Mouse (Mus musculus) kidney, postnatal 25 days (tissue): Measurements from ENCODE around the gene Mt4.
"Not testable (repeated sequence)": the region's sequence is repeated elsewhere in the genome, so short reads cannot be mapped to it uniquely, and the experiment has no call there.

Source experiments
- DNase-seq, 2 experiments: peaks; one replicate each; pipeline ENCODE4 v3.0.0; 2021; ENCODE audit warnings: mixed read lengths in 2 of 2

The Mt4 gene

DNA sequence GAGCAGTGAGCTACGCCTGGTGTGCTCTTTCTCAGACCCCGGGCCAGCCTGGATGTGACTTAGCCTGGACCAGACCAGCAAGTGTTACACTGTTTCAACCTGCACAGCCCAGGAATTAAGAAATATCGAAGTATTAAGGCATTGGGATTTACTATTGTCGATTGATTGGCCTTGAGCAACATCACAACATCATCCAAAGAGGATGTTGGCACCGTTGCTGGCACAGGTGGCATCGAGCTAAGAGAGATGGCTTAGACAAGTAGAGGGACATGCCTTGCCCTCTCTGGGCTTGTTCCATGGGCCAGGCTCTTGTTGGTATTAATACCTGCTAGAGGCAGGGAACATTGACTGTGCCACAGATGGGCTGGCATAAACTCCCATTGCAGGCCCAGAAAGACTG, 1.4 kb upstream of the Mt4 start:
- no peak for DNase-seq

DNA sequence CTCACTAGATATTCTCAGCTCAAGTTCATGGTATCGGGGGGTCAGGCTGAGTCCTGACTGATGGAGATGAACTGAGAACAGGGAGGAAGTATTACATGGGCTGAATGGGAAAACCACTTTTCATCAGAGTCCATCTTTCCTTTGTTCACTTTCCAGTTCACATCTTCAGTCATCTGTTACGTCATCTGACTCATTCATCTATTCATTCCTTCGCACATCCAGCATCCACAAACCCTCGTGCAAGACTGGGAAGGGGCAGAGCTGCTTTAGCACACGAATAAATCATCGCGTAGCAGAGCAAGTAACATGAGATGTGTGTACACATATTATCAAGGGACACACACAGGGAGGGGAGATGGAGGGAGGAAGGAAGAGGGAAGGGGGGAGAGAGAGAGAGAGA, 805 bp upstream of the Mt4 start:
- no peak for DNase-seq

DNA sequence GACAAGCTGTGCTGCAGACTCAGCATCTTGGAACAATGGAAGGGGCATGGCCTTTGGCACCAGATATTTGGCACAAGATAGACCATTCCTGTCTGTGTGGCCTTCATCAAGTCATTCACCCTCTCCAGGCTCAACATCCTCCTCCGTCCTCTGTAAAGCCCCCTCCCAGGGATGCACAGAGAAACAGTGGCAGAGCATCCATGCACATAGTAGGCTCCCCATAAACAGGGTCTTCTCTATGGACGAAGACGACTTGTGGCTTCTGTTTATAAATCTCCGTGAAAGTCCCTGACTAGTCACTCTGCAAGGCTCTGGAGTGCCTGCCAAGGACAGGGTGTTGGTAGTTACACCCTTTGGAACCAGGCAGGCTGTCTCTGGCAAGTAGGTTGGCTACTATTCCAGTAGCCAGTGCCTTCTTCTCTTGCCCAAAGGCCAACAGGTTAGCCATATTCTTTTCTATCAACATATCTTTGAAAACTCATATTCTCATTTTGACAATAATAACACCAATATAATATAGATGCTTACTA, 3.3 kb downstream of the Mt4 start:
- DNase-seq = no peak

GRCm38 (mm10) chr8:94148236-94148635, 11.2 kb downstream of the Mt4 start:
- DNase-seq = no peak

DNA sequence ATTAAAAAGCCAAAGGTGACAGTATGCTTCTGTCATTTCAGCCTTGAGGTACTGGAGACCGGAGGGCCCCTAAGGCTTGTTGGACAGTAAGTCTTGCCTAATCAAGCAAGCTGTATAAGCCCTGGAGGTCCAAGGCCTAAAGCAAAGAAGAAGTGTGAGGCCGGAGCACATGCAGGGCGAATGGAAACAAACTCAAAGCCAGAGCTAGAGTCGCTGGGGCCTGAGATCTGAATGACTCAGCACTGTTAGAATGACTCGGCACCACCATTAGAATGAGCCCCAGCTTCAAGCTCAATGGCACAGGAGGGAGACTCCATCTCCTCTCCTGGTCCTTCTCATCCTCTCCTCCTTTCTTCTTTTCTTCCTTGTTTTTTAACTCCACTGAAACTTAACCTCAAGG, 13.9 kb downstream of the Mt4 start:
- no peak for DNase-seq

GRCm38 (mm10) chr8:94152513-94153300, 15.7 kb downstream of the Mt4 start, which contains the start of gene Mt3:
Gene Mt3, plus strand, starts transcription at chr8:94152607.
- DNase-seq = peak; percentile 32 to 57

- DNase-seq = no peak
These were observed 16.5 kb downstream of the Mt4 start for GRCm38 (mm10) chr8:94153451-94153850.

DNA sequence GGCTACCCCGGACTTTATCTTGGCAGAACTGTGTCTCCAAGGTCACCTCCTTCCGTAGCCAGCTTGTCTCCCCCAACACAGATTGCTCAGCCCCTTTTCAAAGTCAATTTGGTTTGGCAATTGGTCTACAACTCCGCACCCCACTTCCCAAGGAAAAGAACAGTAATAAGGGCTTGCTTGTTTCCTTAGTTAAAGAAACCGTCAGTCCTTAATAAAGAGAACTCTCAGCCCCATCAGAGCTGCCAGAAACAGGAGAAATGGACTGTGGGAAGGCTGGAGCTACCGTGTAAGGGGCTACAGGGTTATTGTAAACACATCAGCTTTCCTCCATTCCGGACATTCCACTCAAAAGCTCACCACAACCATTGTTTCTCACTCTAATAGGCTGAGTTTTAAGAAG, 17.5 kb downstream of the Mt4 start:
- DNase-seq = no peak

DNA sequence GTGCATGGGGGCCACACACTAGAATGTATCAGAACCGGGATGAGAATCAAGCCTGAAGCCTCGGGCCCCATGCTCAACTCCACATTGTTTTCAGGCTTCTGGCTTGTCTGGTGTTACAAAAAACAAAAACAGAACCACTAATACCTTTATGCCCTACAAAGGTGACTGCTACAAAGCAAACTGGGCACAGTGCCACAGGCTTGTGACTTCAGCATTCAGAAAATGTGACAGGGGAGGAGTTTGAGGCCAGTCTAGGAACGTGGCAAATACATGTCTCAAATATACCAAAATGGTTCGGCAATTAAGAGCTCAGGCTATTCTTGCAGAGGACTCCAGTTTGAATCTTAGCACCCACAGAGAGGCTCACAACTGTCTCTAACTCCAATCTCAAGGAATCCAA, 19.1 kb downstream of the Mt4 start:
- DNase-seq = peak; percentile 63 to 64

DNA sequence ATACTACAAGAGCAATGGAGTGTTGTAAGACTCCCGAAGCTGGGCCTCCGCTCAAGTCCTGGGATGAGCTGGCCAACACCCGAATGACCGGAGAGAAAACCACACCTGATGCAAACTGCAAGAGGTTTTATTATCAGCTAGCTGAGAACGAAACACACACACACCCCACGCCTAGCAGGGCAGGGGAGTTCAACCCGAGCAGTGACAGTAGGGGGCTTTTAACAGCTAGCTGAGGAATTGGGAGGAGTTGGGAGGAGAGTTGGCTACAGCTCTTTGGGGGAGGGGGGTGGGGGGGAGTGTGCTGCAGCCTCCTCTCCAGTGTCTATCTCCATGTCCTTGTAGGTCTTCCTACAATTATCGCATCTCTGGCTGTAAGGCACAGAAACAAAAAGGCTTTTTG, 28.8 kb downstream of the Mt4 start:
- DNase-seq = not testable (repeated sequence)

GRCm38 (mm10) chr8:94167244-94167643, 30.2 kb downstream of the Mt4 start:
- DNase-seq = peak; percentile 85 to 94

- no peak for DNase-seq
These were observed 32.5 kb downstream of the Mt4 start for GRCm38 (mm10) chr8:94169547-94169946.

- peak; percentile 41 to 68 for DNase-seq
These were observed 34.3 kb downstream of the Mt4 start for GRCm38 (mm10) chr8:94171321-94171755.

- DNase-seq = peak; percentile 67 to 88
These were observed 35.2 kb downstream of the Mt4 start, which contains the start of gene Mt2 for GRCm38 (mm10) chr8:94172075-94172808. Gene Mt2, plus strand, starts transcription at chr8:94172664.

DNA sequence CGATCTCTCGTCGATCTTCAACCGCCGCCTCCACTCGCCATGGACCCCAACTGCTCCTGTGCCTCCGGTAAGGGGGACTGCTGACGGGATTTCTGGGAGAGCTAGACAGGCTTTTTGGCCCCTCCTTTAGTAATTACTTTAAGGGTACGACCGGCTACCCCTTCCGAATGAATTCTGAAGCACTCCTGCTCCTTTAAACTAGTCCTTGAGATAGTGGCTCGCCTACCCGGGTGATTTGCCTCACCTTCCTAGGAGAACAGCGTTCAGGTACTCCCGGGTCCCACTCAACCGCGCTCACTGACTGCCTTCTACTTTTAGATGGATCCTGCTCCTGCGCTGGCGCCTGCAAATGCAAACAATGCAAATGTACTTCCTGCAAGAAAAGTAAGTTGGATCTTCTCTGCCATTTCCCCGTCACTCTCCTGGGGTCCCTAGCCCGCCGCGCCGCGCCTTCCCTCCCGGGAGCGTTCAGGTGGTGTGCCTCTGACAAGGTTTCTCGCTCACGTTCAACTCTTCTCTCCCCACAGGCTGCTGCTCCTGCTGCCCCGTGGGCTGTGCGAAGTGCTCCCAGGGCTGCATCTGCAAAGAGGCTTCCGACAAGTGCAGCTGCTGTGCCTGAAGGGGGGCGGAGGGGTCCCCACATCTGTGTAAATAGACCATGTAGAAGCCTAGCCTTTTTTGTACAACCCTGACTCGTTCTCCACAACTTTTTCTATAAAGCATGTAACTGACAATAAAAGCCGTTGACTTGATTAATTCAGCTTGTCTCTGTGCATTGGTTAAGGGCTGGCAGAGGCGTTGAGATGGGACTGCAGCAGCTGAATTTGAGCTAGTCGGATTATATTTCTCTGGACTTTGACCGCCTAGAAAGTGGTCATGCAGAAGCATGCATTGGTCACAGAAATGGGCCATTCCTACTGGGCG, 36.1 kb downstream of the Mt4 start:
- DNase-seq = no peak

DNA sequence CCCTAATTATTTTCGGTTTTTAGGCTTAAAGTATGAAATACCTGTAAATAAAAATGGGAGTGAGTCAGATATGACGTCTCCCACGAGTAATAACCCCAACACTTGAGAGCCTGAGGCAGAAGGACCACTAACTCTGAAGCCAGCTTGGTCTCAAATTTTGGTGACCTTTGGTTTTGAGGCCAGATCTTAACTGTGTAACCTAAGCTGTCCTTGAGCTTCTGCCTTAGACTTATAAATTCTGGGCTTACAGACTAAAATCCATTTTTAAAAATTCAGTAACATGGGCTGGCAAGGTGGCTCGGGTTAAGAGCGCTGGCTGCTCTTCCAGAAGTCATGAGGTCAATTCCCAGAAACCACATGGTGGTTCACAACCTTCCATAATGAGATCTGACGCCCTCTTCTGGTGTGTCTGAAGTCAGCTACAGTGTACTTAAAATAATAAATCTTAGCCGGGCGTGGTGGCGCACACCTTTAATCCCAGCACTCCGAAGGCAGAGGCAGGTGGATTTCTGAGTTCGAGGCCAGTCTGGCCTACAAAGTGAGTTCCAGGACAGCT, 36.9 kb downstream of the Mt4 start:
- no peak for DNase-seq

DNA sequence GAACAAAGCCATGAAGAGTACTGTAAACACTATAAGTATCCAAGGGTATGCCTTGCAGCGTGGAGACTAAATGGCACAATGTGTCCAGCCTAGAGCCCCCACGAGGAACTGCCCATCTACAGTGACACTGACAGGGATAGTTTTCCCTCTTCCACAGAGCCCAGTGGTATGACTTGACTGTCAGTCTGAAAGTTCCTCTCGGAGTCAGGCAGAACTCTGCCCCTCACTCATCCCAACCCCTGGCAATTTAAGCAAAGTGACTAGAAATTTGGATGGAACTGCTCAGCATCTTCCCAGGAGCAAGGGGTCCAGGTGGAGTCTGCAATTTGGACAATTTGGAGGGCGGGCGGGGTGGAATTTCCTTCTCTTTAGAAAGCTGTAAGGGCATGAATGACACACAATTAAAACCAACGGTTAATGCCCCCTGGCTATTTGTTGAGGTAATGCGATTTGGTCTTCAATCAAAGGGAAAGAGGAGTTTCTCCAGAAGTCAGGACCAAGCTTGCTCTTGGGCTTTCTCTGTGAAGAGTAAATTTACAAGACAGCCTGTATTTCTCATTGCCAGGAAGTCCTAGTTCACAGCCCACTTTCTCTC, 37.7 kb downstream of the Mt4 start:
- DNase-seq = no peak

DNA sequence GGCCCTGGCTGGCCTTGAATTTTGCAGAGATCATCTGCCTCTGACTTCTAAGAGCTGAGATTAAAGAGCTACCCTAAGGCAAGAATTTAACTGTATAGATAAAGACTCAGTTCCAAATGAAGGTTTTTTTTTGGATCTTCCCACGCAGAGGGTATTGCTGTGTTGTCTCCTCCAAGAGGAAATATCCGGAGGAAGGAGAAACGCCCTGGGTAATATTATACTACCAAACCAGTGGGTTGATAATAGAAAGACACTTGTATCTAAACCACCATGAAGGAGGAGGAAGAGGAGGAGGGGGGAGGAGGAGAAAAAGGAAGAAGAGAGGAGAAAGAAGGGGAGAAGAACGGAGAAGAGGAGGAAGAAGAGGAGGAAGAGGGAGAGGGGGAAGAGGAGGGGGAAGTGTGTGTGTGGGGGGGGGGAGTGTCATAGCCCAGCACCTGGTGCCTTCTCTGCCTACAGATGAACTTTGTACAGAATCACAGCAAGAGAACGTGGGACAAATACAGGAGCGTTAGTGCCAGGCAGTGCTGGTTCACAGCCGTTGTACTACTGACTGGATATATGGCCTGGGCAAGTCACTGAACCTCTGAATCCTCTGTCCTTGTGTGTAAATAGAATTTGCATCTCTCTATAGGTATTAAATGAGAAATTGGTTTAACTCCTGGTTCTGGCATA, 40.9 kb downstream of the Mt4 start:
- no peak for DNase-seq

DNA sequence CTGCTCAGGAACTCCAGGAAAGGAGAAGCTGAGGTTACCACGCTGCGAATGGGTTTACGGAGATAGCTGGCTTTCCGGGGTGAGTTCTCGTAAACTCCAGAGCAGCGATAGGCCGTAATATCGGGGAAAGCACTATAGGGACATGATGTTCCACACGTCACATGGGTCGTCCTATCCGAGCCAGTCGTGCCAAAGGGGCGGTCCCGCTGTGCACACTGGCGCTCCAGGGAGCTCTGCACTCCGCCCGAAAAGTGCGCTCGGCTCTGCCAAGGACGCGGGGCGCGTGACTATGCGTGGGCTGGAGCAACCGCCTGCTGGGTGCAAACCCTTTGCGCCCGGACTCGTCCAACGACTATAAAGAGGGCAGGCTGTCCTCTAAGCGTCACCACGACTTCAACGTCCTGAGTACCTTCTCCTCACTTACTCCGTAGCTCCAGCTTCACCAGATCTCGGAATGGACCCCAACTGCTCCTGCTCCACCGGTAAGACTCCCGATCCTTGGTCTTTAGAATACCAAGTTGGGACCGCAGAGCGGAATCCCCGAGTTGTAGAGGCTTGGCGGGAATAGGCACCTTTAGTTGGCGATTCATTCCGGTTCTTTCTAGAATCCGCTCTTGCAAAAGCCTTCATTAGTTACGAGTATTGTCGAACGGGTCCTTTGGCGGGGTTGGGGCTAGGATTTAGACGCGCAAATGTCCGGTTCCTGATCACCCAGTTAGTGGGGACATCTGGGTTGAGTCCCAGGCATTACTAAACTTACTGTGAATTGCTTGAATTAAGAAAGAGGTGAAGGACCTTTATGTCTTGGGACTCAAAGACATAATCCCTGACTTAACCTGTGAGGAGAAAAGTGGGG, 42.1 kb downstream of the Mt4 start, which contains the start of gene Mt1:
Gene Mt1, plus strand, starts transcription at position 226 of the 856 bp plus-strand sequence.
- DNase-seq = peak; percentile 90 to 97
